Mouse (Mus musculus) MEL (cell line): ENCODE measurements around the gene Ebf4. TPM values are rescaled to one million over a fixed set of nuclear protein-coding genes. Genes with fewer than 3 reads are reported as not detected.
"Not testable (repeated sequence)": the region's sequence is repeated elsewhere in the genome, so short reads cannot be mapped to it uniquely, and the experiment has no call there.

ENCODE experiments used
- DNase-seq: peaks from one replicate; pipeline ENCODE4 v3.0.0; 2011; ENCODE audit warnings: low read depth, low spot score
- H3K27ac ChIP-seq: 2 replicates; pipeline ENCODE4 v1.5.1; 2012; ENCODE audit warnings: low read depth, mild to moderate bottlenecking, control low read depth, low read length, moderate library complexity; ENCODE audit not compliant: control insufficient read depth
- H3K27me3 ChIP-seq, 2 experiments: fragments of 150-350 bp in 1 of 2; sonication (generic) in 1 of 2; 2 replicates each; pipeline ENCODE4 v1.6.1; 2012; ENCODE audit warnings: low read length in 2 of 2, mild to moderate bottlenecking in 2 of 2, improper control_type of control experiment in 1 of 2, moderate library complexity in 1 of 2; ENCODE audit not compliant: insufficient read depth in 2 of 2, control insufficient read depth in 1 of 2
- H3K36me3 ChIP-seq, 2 experiments: 2 replicates each; pipeline ENCODE4 v1.6.1; 2012 to 2014; ENCODE audit warnings: low read length in 2 of 2, improper control_type of control experiment in 1 of 2, inconsistent platforms in 1 of 2, mild to moderate bottlenecking in 1 of 2; ENCODE audit not compliant: insufficient read depth in 2 of 2, control insufficient read depth in 1 of 2
- H3K4me1 ChIP-seq, 2 experiments: fragments of 150-350 bp in 1 of 2; sonication (generic) in 1 of 2; 2 replicates each; pipeline ENCODE4 v1.6.1; 2012; ENCODE audit warnings: low read length in 2 of 2, improper control_type of control experiment in 1 of 2, mild to moderate bottlenecking in 1 of 2; ENCODE audit not compliant: insufficient read depth in 2 of 2, control insufficient read depth in 1 of 2
- H3K4me3 ChIP-seq, 2 experiments: fragments of 150-350 bp in 1 of 2; sonication (generic) in 1 of 2; 2 replicates each; pipeline ENCODE4 v1.5.1; 2012; ENCODE audit warnings: low read depth in 2 of 2, low read length in 2 of 2, mild to moderate bottlenecking in 2 of 2, moderate library complexity in 2 of 2, control low read depth in 1 of 2, improper control_type of control experiment in 1 of 2; ENCODE audit not compliant: control insufficient read depth in 1 of 2, insufficient read depth in 1 of 2
- H3K79me2 ChIP-seq: 2 replicates; pipeline ENCODE4 v1.6.1; 2012; ENCODE audit warnings: mild to moderate bottlenecking, low read length, moderate library complexity; ENCODE audit not compliant: control insufficient read depth, poor library complexity, insufficient read depth
- H3K9ac ChIP-seq: 2 replicates; pipeline ENCODE4 v1.6.1; 2012; ENCODE audit warnings: low read depth, mild to moderate bottlenecking, control low read depth, low read length, moderate library complexity; ENCODE audit not compliant: control insufficient read depth, poor library complexity, severe bottlenecking
- H3K9me3 ChIP-seq: fragments of 150-350 bp; sonication (generic); replicated peaks from 2 replicates; pipeline ENCODE4 v1.6.1; 2012; ENCODE audit warnings: mild to moderate bottlenecking, low read length, improper control_type of control experiment, moderate library complexity; ENCODE audit not compliant: insufficient read depth
- BHLHE40 ChIP-seq: IDR thresholded peaks from 2 replicates; pipeline ENCODE4 v1.6.1; 2012; ENCODE audit warnings: low read depth, mild to moderate bottlenecking, inconsistent platforms, low read length, improper control_type of control experiment, borderline replicate concordance
- CHD1 ChIP-seq: IDR thresholded peaks from 2 replicates; pipeline ENCODE4 v1.6.1; 2012; ENCODE audit warnings: low read depth, mild to moderate bottlenecking, inconsistent platforms, low read length, improper control_type of control experiment
- CTCF ChIP-seq, 3 experiments: IDR thresholded peaks in 2 of 3; conservative IDR thresholded peaks in 1 of 3; 2 replicates each; pipeline ENCODE4 v1.5.1; 2011 to 2012; ENCODE audit warnings: low read length in 3 of 3, low read depth in 2 of 3, mild to moderate bottlenecking in 2 of 3, improper control_type of control experiment in 1 of 3, inconsistent platforms in 1 of 3, mixed read lengths in 1 of 3, moderate library complexity in 1 of 3; ENCODE audit not compliant: control insufficient read depth in 1 of 3, insufficient read depth in 1 of 3, poor library complexity in 1 of 3, severe bottlenecking in 1 of 3
- ELF1 ChIP-seq: IDR thresholded peaks from 2 replicates; pipeline ENCODE4 v1.6.1; 2014; ENCODE audit warnings: low read depth, mild to moderate bottlenecking, inconsistent platforms, low read length, improper control_type of control experiment, moderate library complexity
- EP300 ChIP-seq, 2 experiments: IDR thresholded peaks; 2 replicates each; pipeline ENCODE4 v1.6.1; 2011; ENCODE audit warnings: improper control_type of control experiment in 2 of 2, low read length in 2 of 2, low read depth in 1 of 2, mild to moderate bottlenecking in 1 of 2
- ETS1 ChIP-seq: IDR thresholded peaks from 2 replicates; pipeline ENCODE4 v1.6.1; 2012; ENCODE audit warnings: low read depth, mild to moderate bottlenecking, inconsistent platforms, low read length, improper control_type of control experiment, moderate library complexity
- GABPA ChIP-seq: IDR thresholded peaks from 2 replicates; pipeline ENCODE4 v1.6.1; 2012; ENCODE audit warnings: low read depth, mild to moderate bottlenecking, inconsistent platforms, low read length, improper control_type of control experiment, moderate library complexity
- GATA1 ChIP-seq: IDR thresholded peaks from 2 replicates; pipeline ENCODE4 v1.6.1; 2011; ENCODE audit warnings: low read depth, low read length, improper control_type of control experiment
- JUND ChIP-seq: IDR thresholded peaks from 2 replicates; pipeline ENCODE4 v1.6.1; 2011; ENCODE audit warnings: low read depth, mild to moderate bottlenecking, improper control_type of control experiment, low read length
- MEF2A ChIP-seq: IDR thresholded peaks from 2 replicates; pipeline ENCODE4 v1.6.1; 2014; ENCODE audit warnings: low read depth, mild to moderate bottlenecking, inconsistent platforms, low read length, improper control_type of control experiment; ENCODE audit not compliant: poor library complexity, insufficient replicate concordance, severe bottlenecking; ENCODE audit errors: extremely low read depth
- POLR2AphosphoS2 ChIP-seq: IDR thresholded peaks from 2 replicates; pipeline ENCODE4 v1.6.1; 2011; ENCODE audit warnings: low read length, improper control_type of control experiment
- SIN3A ChIP-seq: IDR thresholded peaks from 2 replicates; pipeline ENCODE4 v1.6.1; 2012; ENCODE audit warnings: low read length, improper control_type of control experiment, inconsistent platforms
- TAL1 ChIP-seq: IDR thresholded peaks from 2 replicates; pipeline ENCODE4 v1.6.1; 2012; ENCODE audit warnings: mild to moderate bottlenecking, inconsistent platforms, low read length, moderate library complexity, mixed read lengths
- TCF12 ChIP-seq: IDR thresholded peaks from 2 replicates; pipeline ENCODE4 v1.6.1; 2014; ENCODE audit warnings: low read depth, mild to moderate bottlenecking, inconsistent platforms, low read length, improper control_type of control experiment, moderate library complexity
- ZNF384 ChIP-seq: IDR thresholded peaks from 2 replicates; pipeline ENCODE4 v1.6.1; 2012; ENCODE audit warnings: low read depth, mild to moderate bottlenecking, inconsistent platforms, low read length, improper control_type of control experiment
- polyA plus RNA-seq, 2 experiments: library from polyadenylated mRNA; stranded (reverse) in 1 of 2; unstranded in 1 of 2; fragments of >175 nt in 1 of 2; fragments of >200 nt in 1 of 2; gene quantifications; 2 replicates each; pipeline versions ENCODE4 v1.2.1 to v1.2.4; 2012; ENCODE audit warnings: low replicate concordance in 2 of 2, low read depth in 1 of 2; ENCODE audit not compliant: insufficient read length in 2 of 2, insufficient read depth in 1 of 2, missing spikeins in 1 of 2
- total RNA-seq: library from RNA; depleted of rRNA; stranded (reverse); fragments of 300-350 nt; gene quantifications from 2 replicates; pipeline ENCODE4 v1.2.3, GENCODE M21; 2012

The Ebf4 gene
- total and polyA plus RNA-seq, 3 experiments: 0.12 to 0.72 TPM; not detected in 1

DNA sequence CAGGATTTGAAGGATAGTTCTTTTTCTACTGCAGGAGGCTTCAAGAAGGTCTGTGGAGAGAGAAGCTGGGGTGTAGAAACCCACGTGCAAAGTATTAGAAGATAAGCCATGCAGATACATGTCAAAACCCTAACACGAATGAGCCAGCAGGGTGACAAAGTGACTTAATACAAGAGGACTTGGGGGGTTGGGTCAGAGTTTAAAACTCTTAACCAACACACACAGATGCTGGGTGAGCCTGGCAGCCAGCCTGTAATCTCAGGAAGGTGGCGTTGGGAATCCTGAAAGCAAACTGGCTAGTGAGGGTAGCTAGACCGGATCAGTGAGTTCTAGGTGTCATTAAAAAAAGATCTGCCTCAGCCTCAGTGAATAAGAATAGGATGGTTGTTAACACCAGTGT lies 72.4 kb downstream of the Ebf4 start (continued):
- no peak for TF ChIP-seq POLR2AphosphoS2
- TF ChIP-seq, all 39 proteins: peak for 0

GRCm38 (mm10) chr2:130373026-130373425 lies 78.1 kb downstream of the Ebf4 start:
- DNase-seq: peak; percentile 70
- H3K9ac ChIP-seq, H3K4me3 ChIP-seq, H3K36me3 ChIP-seq, H3K79me2 ChIP-seq, H3K4me1 ChIP-seq, H3K27me3 ChIP-seq, H3K9me3 ChIP-seq, H3K27ac ChIP-seq: not testable (repeated sequence)
- TF ChIP-seq TCF12 (peak; percentile 87), EP300 (IDR thresholded peaks at IDR 0.05; ENCODE audit: low read depth in 1 of 2, low read length in 2 of 2) (peak; percentile 59 to 78; a peak in 3 of 4 replicates), SIN3A (0 out of 2 replicates have a peak, but pooled peaks have one; percentile 13), ETS1 (0 out of 2 replicates have a peak, but pooled peaks have one; percentile 24), TAL1 (peak; percentile 86), GATA1 (peak; percentile 57; the same call in 1 of the 2 replicates)

DNA sequence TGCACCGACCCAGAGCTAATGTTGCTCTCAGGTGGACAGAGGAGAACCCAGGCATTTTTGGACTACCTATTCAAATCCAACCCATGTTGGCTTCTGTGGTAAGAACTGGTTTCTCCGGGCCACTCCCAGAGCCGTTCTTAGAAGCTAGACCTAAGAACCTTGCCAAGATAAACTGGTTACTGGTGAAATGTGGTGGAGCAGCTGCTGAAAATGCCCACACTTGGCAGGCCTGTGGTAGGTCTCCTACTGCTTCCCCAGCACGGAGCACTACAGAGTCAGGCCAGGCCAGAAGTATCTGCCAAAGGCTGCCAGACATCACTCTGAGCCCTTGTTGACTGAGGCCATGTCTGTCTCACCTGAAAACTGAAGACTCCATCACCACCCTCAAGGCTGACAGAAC lies 80.0 kb downstream of the Ebf4 start:
- Histone ChIP-seq H3K4me3 (no peak overlapping the region), H3K4me1 (peaks cover 4 to 6% of the 10 kb centered on the region in 2 experiments; a peak in 3 of 4 replicates), H3K36me3 (peaks cover 0 to 4% of the 10 kb centered on the region in 2 experiments; a peak in 2 of 4 replicates), H3K9ac (no peak overlapping the region), H3K79me2 (no peaks in the 10 kb centered on the region), H3K9me3 (no peaks in the 10 kb centered on the region), H3K27me3 (peaks cover 0 to 11% of the 10 kb centered on the region in 2 experiments; a peak in 2 of 4 replicates), H3K27ac (no peak overlapping the region)
- DNase-seq: no peak
- no peak for TF ChIP-seq JUND
- TF ChIP-seq GABPA: no peak
- no peak for TF ChIP-seq TCF12
- TF ChIP-seq CTCF (IDR thresholded peaks at IDR 0.05 in 2 of 3, conservative IDR thresholded peaks at IDR 0.05 in 1 of 3; ENCODE audit: control insufficient read depth in 1 of 3, insufficient read depth in 1 of 3, low read depth in 2 of 3, low read length in 3 of 3, poor library complexity in 1 of 3, severe bottlenecking in 1 of 3): no peak
- no peak for TF ChIP-seq BHLHE40
- no peak for TF ChIP-seq CHD1
- no peak for TF ChIP-seq ELF1

DNA sequence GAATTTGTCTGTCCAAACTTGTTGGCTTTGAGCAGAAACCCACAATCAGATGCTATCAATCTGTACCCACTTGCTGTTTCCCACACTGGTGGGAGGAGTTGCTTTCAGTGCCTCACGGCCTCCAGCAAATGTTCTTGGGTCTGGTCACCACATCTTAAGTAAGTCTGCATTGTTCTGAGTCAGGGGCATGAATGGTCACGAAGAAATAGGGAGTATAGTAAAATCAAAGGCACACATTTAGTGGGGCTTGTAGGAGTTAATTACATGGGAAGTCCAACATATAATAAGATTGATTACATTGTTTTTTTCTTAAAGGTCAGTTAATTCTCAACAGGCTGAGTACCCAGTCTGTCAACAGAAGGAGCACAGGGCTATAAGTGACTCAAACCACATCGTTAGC lies 88.2 kb downstream of the Ebf4 start:
- DNase-seq: no peak
- Histone ChIP-seq H3K27me3 (peaks cover 6 to 17% of the 10 kb centered on the region in 2 experiments), H3K4me3 (no peak overlapping the region), H3K9me3 (no peaks in the 10 kb centered on the region), H3K27ac (no peak overlapping the region), H3K36me3 (no peaks in the 10 kb centered on the region), H3K9ac (no peak overlapping the region), H3K79me2 (no peaks in the 10 kb centered on the region), H3K4me1 (no peaks in the 10 kb centered on the region)
- TF ChIP-seq MEF2A (no peak), JUND (no peak), ZNF384 (no peak), POLR2AphosphoS2 (no peak), GABPA (no peak)
